Mouse (Mus musculus): ENCODE measurements around the gene Set.
"Not testable (repeated sequence)": the region's sequence is repeated elsewhere in the genome, so short reads cannot be mapped to it uniquely, and the experiment has no call there.

The Set gene

DNA sequence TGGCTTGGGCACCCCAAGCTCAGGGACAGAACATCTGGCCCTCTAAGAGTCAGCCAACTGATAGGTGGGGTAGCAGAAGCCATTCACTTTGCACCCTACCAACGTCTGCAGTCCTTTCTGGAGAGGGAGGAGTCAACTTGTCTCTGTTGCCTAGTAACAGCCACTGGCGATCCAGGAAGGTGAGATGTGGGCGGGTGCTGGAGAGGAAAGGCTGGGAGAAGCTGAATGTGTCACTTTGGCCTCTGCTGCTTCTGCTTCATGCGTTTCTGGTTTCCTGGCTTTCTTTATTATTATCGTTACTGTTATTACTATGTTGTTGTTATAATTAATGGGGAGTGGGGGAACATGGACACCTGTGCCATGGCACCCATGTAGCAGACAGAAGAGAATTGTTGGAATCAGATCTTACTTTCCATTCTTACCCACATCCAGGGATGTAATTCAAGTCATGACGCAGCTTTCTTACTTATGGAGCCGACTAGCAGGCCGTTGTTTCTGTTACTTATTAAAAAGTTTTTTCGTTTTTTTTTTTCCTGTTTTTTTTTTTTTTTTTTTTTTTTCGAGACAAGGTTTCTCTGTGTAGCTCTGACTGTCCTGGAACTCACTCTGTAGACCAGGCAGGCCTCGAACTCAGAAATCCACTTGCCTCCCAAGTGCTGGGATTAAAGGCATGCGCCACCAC is at the start of gene Set:
Set (plus strand) TSS at position 156 of the 682 bp plus-strand sequence.
- DNase-seq (ENCODE audit: low read depth, low spot score): no peak

DNA sequence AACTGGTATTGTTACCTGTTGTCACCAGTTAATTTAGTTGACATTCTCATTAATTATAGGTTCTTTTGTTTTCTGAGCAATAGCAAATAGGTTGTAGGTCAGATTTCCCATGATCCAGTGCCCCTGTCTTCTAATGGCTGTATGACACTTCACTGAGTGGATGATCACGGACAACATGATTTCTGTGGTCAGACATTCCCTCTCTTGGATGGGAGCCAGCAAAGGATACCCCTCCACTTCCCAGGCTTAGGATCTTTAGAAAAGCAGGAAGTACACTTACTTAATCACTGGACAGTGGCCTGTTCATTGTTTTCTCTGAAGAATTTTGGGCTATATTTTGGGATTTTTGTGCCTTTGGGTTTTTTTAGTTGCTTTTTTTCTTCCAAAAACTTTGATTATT is 48.1 kb upstream of the Set start:
- no peak for DNase-seq (ENCODE audit: low read depth, low spot score)

DNA sequence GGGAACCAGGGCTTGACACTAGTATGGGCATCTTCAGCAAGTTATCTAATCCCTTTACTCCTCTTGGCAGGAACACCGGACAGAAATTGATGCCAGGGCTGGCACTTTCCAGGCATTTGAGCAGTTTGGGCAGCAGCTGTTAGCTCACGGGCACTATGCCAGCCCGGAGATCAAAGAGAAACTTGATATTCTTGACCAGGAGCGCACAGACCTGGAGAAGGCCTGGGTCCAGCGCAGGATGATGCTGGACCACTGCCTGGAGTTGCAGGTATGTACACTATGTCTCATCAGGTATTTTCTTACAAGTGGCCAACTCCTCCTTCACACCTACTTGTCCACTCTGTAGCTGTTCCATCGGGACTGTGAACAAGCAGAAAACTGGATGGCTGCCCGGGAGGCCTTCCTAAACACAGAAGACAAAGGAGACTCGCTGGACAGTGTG is 46.3 kb upstream of the Set start:
- DNase-seq (ENCODE audit: low read depth, low spot score): no peak

DNA sequence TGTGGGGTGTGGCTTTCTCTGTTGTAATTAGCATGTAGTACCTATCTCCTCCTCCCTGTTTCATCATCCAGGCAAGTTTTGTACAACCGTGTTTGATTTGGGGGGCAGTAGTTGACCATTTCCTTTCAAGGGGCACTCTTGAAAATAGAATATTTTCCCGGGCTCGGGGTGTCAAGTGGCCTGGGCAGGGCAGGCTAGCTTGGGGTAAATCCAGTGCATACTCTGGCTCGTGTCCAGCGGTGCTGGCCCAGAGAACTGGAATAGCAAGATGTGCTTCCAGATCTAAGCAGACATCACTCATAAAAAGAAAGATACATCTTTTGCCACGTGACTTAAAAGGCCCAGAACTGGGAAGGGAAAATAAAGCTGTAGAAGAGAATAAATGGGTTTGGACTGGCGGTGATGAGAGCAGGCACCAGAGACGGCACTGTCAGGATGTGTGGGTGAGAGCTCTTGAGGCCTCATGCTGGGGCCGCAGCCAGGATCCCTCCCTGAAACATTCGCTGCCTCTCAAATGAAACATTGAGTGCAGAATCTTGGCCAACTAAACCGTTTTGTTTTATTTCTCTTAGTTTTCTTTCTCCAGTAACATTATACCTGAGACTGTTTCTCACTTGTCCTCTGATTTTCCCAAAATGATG is 42.7 kb upstream of the Set start:
- no peak for DNase-seq (ENCODE audit: low read depth, low spot score)

DNA sequence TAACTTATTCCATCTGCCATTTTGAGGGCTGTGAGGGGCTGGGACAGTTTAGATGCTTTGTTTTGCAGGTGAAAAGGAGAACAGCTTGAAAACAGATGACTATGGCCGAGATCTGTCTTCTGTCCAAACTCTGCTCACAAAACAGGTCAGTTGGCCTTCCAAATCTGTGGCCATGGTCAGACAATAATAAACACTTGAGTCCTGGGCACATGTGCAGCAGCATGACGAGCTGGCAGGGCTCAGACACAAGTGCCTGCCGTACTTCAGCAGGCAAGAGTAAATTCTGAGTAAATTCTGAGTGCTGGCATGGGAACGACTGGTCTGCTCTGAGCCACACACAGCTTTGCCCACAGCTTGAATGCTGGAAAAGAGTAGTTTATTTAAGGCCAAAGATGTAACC is 31.7 kb upstream of the Set start:
- DNase-seq (ENCODE audit: low read depth, low spot score): no peak

DNA sequence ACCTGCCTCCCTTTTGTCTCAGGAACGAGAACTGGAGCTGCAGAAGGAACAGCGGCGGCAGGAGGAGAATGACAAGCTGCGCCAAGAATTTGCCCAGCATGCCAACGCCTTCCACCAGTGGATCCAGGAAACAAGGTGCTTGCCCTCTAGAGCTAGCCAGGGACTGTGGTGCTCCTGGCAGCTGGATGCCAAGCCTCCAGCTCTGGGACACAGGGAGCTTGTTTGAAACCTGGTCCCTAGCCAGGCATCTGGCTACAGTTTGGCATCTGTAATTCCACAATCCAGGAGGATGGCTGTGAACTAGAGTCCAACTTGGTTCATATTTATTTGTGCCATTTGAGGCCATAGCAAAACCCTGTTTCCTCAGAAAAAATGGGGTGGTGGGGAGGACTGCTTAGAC is 30.2 kb upstream of the Set start:
- no peak for DNase-seq (ENCODE audit: low read depth, low spot score)

DNA sequence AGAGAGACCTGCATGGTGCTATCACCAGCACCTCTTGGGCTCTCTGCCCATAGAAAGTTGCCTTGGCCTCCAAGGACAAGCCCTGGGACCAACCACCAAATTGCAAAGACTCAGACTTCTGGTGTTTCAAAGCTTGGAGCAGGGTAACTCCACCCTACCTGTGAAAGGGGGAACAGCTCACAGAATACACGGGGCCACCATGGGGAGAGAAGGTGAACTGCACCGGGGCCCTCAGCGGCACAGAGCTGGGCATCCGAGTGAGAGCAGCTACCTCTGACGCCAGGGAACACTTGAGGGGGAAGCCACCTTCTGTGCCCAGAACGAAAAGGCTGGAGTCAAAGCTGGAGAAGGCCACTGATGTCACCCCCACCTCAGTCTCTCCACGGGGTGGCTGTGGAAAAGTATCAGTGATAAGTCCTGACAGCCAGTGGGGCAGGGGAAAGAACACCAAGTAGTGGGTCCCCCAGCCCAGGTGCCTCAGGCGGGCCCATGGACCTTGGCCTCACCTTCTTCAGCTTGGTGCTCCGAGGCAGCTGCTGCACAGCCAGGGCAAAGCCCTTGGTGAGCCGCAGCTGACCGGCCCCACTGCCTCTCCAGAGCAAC is 24.8 kb upstream of the Set start:
- no peak for DNase-seq (ENCODE audit: low read depth, low spot score)

DNA sequence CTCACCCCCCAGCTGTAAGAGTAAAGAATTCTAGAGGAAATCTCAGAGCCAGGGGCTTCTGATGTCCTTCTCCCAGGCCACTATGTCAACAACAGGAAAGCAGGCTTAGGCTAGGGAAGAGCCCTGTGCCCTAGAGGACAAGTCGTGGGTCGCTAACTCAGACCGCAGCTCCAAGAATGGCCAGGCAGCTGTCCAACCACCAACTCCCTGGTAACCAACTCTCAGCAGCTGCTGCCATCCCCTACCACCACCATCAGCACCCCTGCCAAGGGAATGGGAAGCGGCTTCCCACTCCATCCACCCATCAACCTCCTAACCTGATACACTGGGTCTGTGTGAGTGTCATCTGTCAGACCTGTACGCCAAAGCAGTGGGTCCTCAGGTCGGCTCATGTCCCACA is 24.2 kb upstream of the Set start:
- DNase-seq (ENCODE audit: low read depth, low spot score): no peak

DNA sequence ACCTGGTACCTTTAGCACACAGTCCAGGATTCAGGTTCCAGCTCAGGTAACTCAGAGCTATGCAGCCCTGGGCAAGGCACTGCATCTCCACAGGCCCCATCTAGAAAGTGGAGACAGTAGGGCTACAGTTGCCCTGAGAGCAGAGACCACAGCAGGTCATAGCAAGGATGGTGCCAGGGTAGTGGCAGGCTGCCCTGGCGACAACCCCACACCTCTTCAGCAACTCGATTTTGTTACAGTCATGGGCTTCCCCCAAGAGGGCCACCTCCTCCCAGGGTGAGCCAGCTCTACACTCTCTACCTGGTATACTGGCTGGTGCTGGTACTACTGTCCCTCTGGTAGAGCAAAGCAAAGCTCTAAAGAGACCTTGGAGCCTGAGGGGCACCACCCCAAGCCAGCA is 19.4 kb upstream of the Set start:
- no peak for DNase-seq (ENCODE audit: low read depth, low spot score)

DNA sequence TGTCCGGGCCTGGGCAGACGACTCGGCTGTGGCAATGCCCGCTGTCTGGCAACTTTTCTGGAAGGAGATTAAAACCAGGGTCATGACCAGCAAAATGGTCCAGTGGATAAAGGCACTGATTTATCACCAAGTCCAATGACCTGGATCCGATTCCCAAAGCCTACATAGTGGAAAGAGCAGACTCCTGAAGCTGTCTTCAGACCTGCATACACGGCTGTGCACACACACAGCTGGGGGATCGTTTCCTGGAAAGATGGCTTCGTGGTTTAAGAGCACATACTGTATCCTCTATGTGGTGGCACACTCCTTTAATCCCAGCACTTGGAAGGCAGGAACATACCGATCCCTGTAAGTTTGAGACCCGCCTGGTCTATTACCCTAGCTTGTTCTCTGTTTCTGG is 18.8 kb upstream of the Set start:
- no peak for DNase-seq (ENCODE audit: low read depth, low spot score)

DNA sequence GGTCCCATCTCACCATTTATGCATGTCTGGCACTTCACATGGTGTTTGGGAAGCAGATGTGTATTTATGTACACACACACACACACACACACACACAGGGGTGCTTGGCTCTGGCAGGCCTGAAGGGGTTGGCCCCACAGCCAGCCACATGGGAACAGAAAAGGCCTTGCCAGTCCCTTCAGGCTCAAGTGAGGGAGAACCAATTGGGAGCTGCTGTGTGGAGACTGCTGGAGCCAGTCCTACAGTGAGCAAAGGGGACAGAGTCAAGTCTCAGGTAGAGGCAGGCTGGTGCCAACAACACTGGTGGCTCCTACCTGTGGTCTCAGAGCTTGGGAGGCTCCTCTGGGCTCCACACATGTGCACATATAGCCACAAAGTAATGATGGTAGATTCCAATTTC is 17.5 kb upstream of the Set start:
- DNase-seq (ENCODE audit: low read depth, low spot score): no peak

DNA sequence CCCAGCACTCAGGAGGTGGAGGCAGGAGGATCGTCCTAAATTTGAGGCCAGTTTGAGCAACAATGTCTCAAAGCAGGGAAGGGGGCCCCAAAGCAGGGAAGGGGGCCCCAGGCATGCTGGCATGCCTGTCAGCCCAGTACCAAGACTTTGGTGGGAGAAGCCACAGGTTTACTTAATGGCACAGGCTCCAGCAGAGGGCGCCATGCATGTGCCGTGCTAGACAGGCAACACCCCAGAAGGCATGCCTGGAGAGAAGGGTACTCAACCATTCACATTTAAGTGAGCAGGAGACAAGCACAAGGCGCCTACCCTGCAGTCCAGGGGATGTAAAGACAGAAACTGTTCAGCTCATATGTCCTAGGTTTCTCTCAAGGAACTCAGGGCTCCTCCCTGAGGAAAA is 14.7 kb upstream of the Set start:
- DNase-seq (ENCODE audit: low read depth, low spot score): peak; percentile 83

DNA sequence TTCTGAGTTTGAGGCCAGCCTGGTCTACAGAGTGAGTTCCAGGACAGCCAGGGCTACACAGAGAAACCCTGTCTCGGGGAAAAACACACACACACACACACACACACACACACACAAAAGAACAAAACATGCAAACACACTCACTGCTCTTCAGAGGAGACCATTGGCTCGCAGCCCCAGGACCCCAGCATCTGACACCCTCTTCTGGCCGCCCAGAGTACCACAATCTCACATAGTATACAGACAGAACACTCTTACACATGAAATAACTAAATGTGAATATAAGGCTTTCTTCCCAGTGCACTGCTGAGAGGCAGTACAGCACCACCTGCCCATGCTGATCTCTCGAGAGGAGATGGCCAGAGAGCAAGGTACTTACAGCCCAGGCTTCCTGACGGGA is 12.6 kb upstream of the Set start:
- no peak for DNase-seq (ENCODE audit: low read depth, low spot score)

DNA sequence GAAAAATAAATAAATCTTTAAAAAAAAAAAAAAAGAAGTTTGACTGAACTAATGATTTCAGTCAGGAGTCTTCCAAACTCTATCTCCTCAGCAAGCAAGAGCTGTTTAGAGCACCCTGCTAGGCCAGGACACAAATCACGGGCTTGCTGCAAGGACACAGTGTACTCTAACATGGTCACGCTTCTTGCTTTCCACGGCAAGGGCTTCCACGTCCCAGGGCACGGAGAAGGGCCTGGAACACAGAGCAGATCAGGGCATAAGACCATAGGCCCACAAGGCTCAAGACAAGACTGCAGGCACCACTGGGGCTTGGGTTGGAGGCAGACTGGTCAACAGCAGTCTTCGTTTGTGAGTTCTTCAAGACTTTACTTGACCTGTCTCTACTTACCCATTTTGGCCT is 10.1 kb upstream of the Set start:
- DNase-seq (ENCODE audit: low read depth, low spot score): no peak

DNA sequence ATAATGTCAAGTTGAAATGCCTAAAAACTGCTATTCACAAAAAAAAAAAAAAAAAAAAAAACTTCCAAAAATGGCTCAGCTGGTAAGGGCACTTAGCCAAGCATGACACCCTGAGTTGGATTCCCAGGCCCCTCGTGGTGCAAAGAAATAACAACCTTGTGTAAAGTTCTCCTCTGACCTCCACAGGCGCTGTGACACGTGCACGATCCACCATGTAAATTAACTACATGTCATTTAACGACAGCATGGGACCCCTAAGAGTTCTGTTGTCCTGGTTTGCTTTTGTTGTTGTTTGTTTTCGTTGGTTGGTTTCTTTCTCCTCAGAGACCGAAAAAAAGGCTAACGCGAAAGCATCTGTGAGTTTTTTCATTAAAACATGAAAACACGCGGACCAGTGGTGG is 9.1 kb upstream of the Set start:
- no peak for DNase-seq (ENCODE audit: low read depth, low spot score)

DNA sequence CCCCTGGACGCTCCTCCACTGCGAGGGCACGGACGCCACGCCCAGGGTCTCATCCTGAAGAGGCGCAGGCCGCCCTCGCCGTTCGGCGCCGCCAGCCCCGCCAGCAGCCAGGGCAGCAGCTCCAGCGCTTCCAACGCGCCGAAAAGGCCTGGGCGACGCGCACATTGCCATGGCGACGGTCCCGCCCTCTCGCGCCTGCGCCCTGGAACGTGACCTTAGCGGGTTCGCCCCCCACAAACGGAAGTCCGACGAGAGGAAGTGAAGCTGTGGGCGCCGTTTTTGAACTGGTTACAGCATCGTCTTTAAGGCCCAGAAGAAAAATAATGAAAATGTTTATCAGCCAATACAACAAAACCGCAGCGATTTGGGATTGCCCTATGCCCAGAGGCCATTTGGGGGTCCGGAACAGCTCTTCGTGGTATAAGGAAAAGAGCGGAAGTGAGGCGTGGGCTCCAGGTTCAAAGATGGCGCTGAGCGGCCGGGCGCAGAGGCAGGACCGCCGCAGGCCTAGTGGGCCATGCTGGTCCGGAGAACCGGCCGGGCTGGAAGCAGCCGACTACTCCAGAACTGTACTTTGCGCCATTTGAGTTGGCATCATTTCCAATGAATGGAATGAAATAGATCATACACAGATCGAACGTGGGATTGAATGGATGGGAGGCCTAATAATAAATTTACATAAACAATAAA is 8.3 kb upstream of the Set start, which contains the start of gene Wdr34:
Wdr34 (minus strand) TSS at position 183 of the 690 bp plus-strand sequence.
- peak; percentile 96 for DNase-seq (ENCODE audit: low read depth, low spot score)

DNA sequence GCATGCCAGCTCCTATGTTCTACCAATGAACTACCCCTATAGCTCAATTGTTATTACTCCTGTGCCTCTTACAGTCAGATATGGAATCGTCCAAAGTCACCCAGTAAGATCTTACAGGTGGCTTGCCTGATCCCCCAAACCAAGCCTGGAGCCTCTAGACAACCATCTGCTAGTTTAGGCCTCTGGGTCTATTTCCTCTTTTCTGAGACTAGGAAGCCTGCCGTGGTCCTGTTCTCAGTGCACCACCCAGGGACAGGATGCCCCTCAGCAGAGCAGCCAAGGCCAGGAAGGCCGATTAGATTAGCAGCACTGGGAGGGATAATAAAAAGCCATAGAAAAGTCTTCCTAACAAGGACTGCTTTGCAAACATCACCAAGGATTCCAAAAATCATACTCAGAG is 7.3 kb upstream of the Set start:
- no peak for DNase-seq (ENCODE audit: low read depth, low spot score)

DNA sequence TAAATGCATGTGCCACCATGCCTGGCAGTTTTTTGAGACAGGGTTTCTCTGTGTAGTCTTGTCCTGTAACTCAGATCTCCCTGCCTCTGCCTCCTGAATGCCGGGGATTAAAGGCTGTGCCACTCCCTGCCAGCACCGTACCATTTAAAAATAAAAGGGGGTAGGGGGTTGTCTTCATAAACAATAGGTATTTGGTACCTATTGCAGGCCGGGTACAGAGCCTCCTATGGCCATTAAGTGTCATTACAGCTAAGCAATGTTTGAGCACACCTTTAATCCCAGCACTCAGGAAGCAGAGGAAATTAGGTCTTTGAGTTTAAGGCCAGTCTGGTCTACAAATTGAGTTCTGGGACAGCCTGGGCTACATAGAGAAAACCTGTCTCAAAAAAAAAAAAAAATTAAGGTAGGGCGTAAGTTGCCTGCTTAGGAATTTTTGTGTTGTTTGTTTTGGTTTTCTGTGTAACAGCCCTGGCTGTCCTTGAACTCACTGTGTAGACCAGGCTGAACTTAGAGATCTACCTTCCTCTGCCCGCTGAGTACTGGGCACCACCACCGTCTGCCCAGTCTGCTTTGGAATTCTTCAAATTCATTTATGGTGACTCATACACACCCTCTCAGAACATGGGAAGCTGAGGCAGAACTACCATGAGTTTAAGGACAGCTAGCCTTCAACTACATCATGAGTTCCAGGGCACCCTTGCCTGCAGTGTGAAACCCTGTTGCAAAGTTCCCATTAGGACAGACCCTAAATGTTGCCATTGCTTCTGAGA is 5.0 kb upstream of the Set start:
- no peak for DNase-seq (ENCODE audit: low read depth, low spot score)

DNA sequence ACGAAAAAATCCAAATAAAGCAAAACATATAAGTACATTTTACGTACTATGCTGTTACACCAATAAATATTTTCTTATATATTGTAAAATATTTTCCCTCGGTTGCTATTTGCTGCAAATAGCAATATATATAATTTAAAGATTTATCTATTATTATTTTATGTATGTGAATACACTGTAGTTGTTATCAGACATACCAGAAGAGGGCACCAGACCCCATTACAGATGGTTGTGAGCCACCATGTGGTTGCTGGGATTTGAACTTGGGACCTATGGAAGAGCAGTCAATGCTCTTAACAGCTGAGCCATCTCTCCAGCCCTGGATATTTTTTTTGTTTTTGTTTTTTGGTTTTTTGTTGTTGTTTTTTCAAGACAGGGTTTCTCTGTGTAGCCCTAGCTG is 1.9 kb upstream of the Set start:
- DNase-seq (ENCODE audit: low read depth, low spot score): not testable (repeated sequence)

DNA sequence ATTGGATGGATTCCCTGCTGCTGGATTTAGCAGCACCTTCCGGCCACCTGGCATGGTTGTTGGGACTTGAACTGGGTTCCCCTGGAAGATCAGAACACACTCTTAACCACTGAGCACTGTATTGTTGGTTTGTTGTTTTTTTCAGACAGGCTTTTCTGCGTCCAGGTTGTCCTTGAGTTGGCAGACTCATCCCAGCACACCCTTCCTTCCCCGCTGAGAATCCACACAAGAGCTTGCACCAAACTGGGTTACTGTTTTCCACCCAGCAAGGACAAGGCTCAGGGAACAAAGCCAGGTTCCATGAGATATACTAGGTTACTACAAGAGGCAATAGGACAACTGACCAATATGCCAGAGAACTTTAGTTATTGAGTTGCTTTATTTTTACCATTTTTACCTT is 442 bp upstream of the Set start:
- no peak for DNase-seq (ENCODE audit: low read depth, low spot score)

DNA sequence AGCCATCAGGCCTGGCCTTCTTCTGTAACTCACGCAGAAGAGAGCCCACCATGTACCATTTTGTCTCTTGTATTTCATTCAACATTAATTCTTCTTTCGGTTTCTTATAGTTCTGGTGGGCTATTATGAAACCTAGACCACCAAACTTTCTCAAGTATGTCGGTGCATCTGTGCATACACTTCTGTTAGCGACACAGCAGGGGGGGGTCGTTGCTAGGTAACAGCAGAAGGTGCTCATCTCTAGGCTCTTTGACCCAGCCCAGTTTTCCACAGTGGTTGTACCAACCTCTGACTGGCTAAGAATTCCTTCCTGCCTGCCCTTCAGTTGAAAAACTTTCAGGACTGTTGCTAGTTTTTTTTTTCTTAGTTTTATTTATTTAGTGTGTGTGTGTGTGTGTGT is 1.2 kb downstream of the Set start:
- no peak for DNase-seq (ENCODE audit: low read depth, low spot score)

Measured in mesoderm, embryonic 11.5 days (tissue).